In the genomic region with DNA sequence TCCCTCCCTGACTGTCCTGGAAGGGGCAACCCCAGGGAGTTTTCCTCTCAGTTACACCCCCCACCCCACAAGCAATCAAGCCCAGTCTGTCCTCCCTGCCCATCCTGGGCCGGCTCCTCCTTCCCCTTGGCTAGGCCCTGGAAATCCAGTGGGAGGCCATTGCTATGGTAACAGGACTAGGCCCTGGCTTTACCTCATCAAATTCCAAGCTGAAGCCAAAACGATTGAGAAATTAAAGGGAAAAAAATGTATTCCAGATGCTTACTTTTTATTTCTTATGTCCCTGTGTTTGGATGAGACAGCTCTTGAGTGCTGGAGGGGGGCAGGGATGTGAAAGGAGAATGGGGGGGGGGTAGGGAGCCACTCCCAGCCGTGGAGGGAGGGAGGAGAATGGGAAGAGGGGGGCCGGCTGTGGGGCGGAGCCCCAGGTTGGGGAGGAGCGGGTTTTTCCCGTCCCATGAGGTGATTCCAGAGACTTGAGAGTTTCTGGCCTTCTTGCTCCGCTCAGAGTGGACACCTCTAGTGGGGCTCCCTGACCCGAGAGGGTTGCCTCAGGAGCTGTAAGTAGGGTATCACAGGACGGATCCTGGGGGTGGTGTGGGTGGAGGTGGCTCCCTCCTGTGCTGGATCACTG, we compare ENCODE assay signal across 9 mouse cellular contexts. TPM values are rescaled to one million over a fixed set of nuclear protein-coding genes. Genes with fewer than 3 reads are reported as not detected.
A peak's percentile ranks its signal among the peaks of the same experiment; 100 is the strongest.
DNase-seq lines count a peak whose midpoint lies in the region; ATAC-seq lines count a peak whose summit lies in the region.
"Had no signal": no experiment of that assay in that cellular context is flagged by ENCODE, and none has a peak within 500 bp of the region (broad histone marks: within the 10 kb centered on the region; RNA-seq: fewer than 3 reads in every experiment).

No protein-coding gene starts in this region.

- H3K4me1 ChIP-seq in forebrain, embryonic 13.5 days: peaks cover 40% of the 10 kb centered on the region
- peaks cover 50% of the 10 kb centered on the region for H3K4me1 ChIP-seq in lung, embryonic 15.5 days

- H3K9me3 ChIP-seq in forebrain, embryonic 13.5 days (replicated peaks): no peaks in the 10 kb centered on the region
- H3K9me3 ChIP-seq in lung, embryonic 15.5 days: no peaks in the 10 kb centered on the region
- H3K9me3 ChIP-seq: G1E had no signal

- no peak for ATAC-seq in forebrain, embryonic 13.5 days
- ATAC-seq in lung, embryonic 15.5 days (ENCODE audit: borderline replicate concordance, extremely low read depth, low FRiP score, low TSS enrichment): peak; percentile 71

- intact Hi-C loops in heart, postnatal 10 days (cut with DNase I): no loop called here

- H3K27ac ChIP-seq in forebrain, embryonic 13.5 days: peak overlapping the region; percentile 94
- H3K27ac ChIP-seq in lung, embryonic 15.5 days: peak overlapping the region; percentile 96

- H3K27me3 ChIP-seq in forebrain, embryonic 13.5 days: no peaks in the 10 kb centered on the region
- no peaks in the 10 kb centered on the region for H3K27me3 ChIP-seq in lung, embryonic 15.5 days

- DNase-seq in right cerebral cortex, adult 2 months (ENCODE audit: low spot score in 2 of 2): peak; percentile 49 to 64
- DNase-seq in right cerebral cortex, postnatal 36 days (ENCODE audit: low spot score in 2 of 2): no peak
- peak; percentile 83 to 84 for DNase-seq in heart, postnatal 10 days
- peak; percentile 67 to 77 for DNase-seq in kidney, postnatal 36 days
- DNase-seq in ovary, postnatal 36 days (ENCODE audit: low spot score): peak; percentile 63
- no peak for DNase-seq in thymus, postnatal 14 days

- peak overlapping the region; percentile 21 for H3K4me3 ChIP-seq in forebrain, embryonic 13.5 days
- peak overlapping the region; percentile 71 for H3K4me3 ChIP-seq in lung, embryonic 15.5 days

- peak overlapping the region; percentile 69 for H3K4me2 ChIP-seq in forebrain, embryonic 13.5 days
- H3K4me2 ChIP-seq in lung, embryonic 15.5 days: peak overlapping the region; percentile 70

- peak overlapping the region; percentile 43 for H3K9ac ChIP-seq in forebrain, embryonic 13.5 days
- peak overlapping the region; percentile 45 for H3K9ac ChIP-seq in lung, embryonic 15.5 days

- H3K36me3 ChIP-seq in forebrain, embryonic 13.5 days (ENCODE audit: poor library complexity, severe bottlenecking): peaks cover 55% of the 10 kb centered on the region
- H3K36me3 ChIP-seq in lung, embryonic 15.5 days: peaks cover 42% of the 10 kb centered on the region

- 5% methylated on average over 9 of the region's 10 CpGs for WGBS in forebrain, embryonic 13.5 days
- 4% methylated on average over 9 of the region's 10 CpGs for WGBS in lung, embryonic 15.5 days

RNA-seq across cellular contexts. Expression of a gene that starts 2.3 kb away (rescaled TPM):
- 20.1 and 24.9 TPM in 2 replicates for polyA plus RNA-seq in forebrain, embryonic 13.5 days (2015; fragmentation: Nextera tagmentation; extraction: Ambion mirVana)
- 100 to 1,000 TPM; 100 to 108 TPM for total RNA-seq in heart, postnatal 10 days (2021)
- 38.8 and 53.6 TPM in 2 replicates for polyA plus RNA-seq in lung, embryonic 15.5 days (2015; fragmentation: Nextera tagmentation; extraction: Ambion mirVana)

RNA-seq across cellular contexts. Expression of a gene that starts 12.9 kb away (rescaled TPM):
- polyA plus RNA-seq in forebrain, embryonic 13.5 days (2015; fragmentation: Nextera tagmentation; extraction: Ambion mirVana): 0.79 and 0.90 TPM in 2 replicates
- under 1 TPM; 0.24 to 0.42 TPM for total RNA-seq in heart, postnatal 10 days (2021)
- polyA plus RNA-seq in lung, embryonic 15.5 days (2015; fragmentation: Nextera tagmentation; extraction: Ambion mirVana): 0.77 and 0.91 TPM in 2 replicates
- polyA plus RNA-seq: G1E had no signal

RNA-seq across cellular contexts. Expression of a gene that starts 13.1 kb away (rescaled TPM):
- polyA plus RNA-seq in forebrain, embryonic 13.5 days (2015; fragmentation: Nextera tagmentation; extraction: Ambion mirVana): 281 and 310 TPM in 2 replicates
- total RNA-seq in heart, postnatal 10 days (2021): 10 to 100 TPM; 68.5 to 69.0 TPM
- 298 and 303 TPM in 2 replicates for polyA plus RNA-seq in lung, embryonic 15.5 days (2015; fragmentation: Nextera tagmentation; extraction: Ambion mirVana)

Comparison
In these comparisons a context has a peak if more than half of its experiments do, and no peak if none do; other contexts are left out.
1. DNase-seq: peak in right cerebral cortex, adult 2 months (2 of 2), heart, postnatal 10 days (2 of 2), kidney, postnatal 36 days (2 of 2) and ovary, postnatal 36 days (single experiment); none in right cerebral cortex, postnatal 36 days (0 of 2) and thymus, postnatal 14 days (single experiment).